Mouse (Mus musculus) myocyte (in vitro differentiated cells): ENCODE results near the gene Col9a1.

Experiments
- E2F4 ChIP-seq: IDR thresholded peaks from one replicate; pipeline ENCODE4 v1.6.1; 2011; ENCODE audit warnings: mild to moderate bottlenecking, control low read depth, moderate library complexity; ENCODE audit not compliant: insufficient read depth
- POLR2A ChIP-seq: IDR thresholded peaks from one replicate; pipeline ENCODE4 v1.6.1; 2011; ENCODE audit warnings: low read depth, mild to moderate bottlenecking, control low read depth, moderate library complexity; ENCODE audit not compliant: insufficient read length
- TCF12 ChIP-seq: IDR thresholded peaks from one replicate; pipeline ENCODE4 v1.6.1; 2011; ENCODE audit warnings: mild to moderate bottlenecking, control low read depth; ENCODE audit not compliant: poor library complexity, insufficient read depth, severe bottlenecking
- TCF3 ChIP-seq: IDR thresholded peaks from one replicate; pipeline ENCODE4 v1.6.1; 2011; ENCODE audit warnings: low read depth, control low read depth; ENCODE audit not compliant: insufficient read length
- USF1 ChIP-seq: IDR thresholded peaks from one replicate; pipeline ENCODE4 v1.6.1; 2011; ENCODE audit warnings: low read depth, mild to moderate bottlenecking, control low read depth, moderate library complexity

GRCm38 (mm10) chr1:24194111-24194510, 16.7 kb downstream of the Col9a1 start:
- TF ChIP-seq TCF12 (no peak), E2F4 (no peak), USF1 (no peak), POLR2A (no peak), TCF3 (no peak)
